Mouse (Mus musculus) embryo, embryonic 11 days (tissue): ENCODE measurements around the gene Ppp1r14b.

ENCODE experiments used
- DNase-seq: peaks from one replicate; pipeline ENCODE4 v3.0.0-alpha.2; 2015

Ppp1r14b gene

DNA sequence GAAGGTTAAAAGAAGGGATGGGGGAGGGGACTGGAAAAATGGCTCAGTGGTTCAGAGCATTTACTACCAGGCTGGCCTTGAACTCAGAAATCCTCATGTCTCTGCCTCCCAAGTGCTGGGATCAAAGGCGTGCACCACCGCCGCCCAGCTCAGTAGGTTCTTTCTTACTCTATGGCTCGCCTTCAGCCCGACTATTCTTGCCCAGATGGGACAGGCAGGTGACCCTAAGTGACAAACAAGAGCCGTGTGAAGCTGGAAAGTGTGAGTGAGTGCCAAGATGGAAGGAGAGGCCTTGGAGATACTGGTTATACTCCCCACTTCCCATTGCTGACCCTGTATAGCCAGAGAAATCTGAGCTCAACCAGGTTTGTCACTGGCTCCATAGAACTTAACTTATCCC is 31.1 kb upstream of the Ppp1r14b start:
- no peak for DNase-seq

DNA sequence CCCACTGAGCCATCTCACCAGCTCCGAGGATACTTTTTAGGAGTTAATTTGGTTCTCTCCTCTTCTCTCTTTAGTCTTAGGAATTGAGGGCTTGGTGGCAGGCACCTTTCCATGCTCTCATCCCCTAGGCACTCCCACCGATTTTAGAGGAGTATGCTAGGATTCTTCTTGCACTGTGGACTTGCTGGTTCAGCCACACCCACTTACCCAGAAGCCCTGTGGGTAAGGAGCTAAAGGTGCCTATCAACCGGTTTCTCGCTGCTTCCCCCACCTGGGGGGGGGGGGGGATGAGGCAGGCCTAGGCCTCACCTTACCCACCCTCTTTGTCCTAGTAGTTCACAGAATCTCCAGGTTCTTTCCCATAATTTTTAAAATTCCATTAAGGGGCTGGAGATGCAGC is 27.0 kb upstream of the Ppp1r14b start:
- DNase-seq, result no peak

- no peak for DNase-seq
These were observed 26.6 kb upstream of the Ppp1r14b start for GRCm38 (mm10) chr19:6948186-6948585.

- DNase-seq, result no peak
These were observed 25.2 kb upstream of the Ppp1r14b start for GRCm38 (mm10) chr19:6949532-6949931.

DNA sequence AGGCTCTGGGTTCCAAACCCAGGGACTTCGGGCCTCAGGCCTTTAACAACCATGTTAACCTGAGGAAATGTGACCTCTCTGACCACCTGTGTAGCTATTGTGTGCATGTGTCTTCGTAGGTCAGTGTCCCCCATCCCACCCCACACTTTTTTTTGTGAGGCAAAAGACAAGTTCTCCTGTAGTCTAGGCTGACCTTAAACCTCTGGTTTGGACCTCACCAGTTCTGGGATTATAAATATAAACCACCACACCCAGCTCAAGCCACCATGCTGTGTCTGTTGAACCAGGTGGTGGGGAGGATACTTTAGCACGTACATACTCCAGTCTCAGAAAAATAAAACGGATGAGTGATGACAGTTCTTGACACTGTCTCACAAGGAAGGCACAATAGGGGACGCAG is 24.8 kb upstream of the Ppp1r14b start:
- DNase-seq, result no peak

DNA sequence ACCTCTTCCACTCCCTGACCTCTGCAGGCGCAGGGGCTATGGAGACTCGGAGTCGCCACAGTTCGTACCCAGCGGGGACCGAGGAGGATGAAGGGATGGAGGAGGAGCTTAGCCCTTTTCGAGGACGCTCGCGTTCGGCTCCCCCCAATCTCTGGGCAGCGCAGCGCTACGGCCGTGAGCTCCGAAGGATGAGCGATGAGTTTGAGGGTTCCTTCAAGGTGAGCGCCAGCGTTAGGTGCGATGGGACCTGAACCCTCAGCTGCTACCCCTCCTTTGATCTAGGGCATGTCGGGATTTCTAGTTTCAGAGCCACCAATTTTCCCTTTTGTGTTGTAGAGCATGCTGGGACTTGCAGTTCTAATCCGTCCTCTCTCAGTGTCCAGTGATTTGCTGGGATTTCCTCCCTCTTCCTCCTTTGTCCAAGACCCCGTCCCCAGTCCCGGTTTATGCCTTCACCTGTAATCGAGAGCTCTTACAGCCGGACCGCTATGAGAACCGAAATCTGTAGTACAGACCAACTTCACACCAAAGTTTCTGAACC is 24.1 kb upstream of the Ppp1r14b start:
- DNase-seq, result peak; percentile 80

- peak; percentile 96 for DNase-seq
These were observed 23.3 kb upstream of the Ppp1r14b start for GRCm38 (mm10) chr19:6951381-6951968.

DNA sequence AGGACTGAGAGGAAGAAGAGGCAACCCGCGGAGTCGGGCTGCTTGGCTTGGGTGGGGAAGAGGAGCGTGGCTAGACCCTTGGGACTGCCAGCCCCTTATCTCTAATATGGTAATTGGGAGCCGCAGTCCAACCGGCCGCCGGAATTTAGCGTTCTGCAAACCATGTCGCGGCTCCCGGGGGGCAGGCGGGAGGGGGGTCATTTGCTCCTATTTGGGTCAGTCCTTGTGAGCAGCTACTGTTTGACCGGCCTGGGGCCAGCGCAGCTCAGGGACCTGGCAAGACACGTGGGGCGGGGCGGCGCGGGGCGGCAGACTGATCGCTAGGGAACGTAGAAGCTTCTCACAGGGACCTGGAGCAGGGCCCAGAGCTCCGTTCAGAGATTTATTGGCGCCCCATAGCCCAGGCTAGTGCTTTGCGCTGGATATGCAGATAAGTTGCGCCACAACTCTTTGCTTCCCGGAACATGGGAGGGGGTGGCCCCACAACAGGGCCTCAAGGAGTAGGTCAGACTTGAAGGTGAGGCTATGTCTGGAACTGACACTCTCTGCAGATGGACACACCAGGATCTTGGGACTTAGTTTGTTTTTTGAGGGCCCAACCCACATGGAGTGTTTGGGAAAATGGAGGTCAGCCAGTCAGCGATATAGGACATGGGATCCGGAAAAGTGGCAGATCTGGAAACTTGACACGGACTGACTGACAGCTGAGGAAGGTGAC is 22.6 kb upstream of the Ppp1r14b start:
- DNase-seq, result peak; percentile 64

GRCm38 (mm10) chr19:6952712-6953037 is 22.1 kb upstream of the Ppp1r14b start:
- DNase-seq, result no peak

DNA sequence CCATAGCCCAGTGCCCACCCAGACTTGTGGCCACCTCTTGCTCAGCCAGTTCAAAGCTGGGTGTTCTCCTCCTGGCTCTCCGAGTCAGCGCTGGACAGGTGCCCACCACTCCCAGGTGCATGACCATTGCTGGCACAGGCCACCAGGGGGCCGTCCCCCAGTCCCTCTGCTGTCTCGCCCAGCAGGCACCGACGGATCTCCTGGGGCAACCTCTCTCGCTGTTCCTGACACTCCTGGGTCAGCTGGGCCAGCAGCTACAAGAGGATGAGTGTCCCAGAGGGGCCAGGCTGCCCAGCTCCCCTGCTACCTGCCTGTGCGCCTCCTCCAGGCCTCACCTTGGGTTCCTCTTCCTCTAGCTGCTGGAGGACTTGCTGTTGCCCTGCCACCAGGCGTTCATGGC is 20.7 kb upstream of the Ppp1r14b start:
- peak; percentile 38 for DNase-seq

- no peak for DNase-seq
These were observed 19.3 kb upstream of the Ppp1r14b start for GRCm38 (mm10) chr19:6955424-6955823.

GRCm38 (mm10) chr19:6956461-6956860 is 18.3 kb upstream of the Ppp1r14b start:
- no peak for DNase-seq

DNA sequence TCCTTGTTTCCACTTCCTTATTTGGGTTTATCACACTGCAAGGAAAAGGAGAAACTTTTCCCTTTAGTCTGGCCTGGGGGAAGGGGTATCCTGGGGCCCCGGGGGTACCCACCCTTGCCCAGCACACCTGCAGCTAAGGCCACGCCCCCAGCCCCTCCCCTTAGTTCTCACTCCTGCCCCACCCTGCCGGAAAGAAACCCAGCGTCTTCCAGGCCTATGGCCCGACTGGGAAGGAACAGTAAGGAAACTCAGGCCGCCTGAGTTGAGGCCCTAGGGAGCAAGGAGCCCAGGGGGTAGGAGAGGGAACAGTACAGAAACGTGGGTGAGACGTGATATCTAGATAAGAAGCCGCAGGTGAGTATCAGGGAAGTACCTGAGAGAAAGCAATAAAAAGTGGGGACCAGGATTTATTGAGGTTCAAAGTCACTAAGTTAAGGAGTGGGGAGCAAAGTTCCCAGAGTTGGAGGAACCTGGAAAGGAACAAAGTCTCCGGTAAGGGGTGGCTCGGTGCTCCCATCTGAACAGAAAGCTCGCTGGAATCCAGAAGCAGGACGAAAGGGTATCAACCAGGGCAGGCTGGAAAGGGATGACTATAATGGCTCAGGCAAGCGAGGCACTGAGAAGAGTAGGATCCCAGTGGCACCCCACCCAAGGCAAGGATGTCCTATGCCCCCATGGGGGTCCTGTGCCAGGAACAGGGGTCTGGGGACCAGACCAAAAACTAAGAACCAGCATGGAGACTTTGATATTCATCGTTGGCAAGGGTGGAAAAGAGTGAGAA is 6.1 kb upstream of the Ppp1r14b start:
- DNase-seq, result no peak

DNA sequence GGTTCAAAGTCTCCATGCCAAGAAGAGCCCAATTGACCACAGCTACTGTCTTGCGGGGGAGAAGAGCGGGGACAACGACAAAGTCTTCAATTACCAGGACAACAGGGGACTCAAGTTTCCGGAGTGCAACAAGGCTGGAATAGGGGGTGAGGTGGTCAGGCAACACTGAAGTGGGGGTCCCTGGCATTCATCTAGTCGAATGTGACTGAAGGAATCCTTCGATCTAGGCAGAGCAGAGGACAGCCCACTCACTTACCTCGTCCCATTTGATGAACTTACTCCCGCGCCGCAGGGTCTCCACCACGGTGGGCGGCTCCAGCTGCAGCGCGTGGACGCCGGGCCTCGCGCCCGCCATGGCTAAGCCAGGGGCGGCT is 5.5 kb upstream of the Ppp1r14b start:
- no peak for DNase-seq

DNA sequence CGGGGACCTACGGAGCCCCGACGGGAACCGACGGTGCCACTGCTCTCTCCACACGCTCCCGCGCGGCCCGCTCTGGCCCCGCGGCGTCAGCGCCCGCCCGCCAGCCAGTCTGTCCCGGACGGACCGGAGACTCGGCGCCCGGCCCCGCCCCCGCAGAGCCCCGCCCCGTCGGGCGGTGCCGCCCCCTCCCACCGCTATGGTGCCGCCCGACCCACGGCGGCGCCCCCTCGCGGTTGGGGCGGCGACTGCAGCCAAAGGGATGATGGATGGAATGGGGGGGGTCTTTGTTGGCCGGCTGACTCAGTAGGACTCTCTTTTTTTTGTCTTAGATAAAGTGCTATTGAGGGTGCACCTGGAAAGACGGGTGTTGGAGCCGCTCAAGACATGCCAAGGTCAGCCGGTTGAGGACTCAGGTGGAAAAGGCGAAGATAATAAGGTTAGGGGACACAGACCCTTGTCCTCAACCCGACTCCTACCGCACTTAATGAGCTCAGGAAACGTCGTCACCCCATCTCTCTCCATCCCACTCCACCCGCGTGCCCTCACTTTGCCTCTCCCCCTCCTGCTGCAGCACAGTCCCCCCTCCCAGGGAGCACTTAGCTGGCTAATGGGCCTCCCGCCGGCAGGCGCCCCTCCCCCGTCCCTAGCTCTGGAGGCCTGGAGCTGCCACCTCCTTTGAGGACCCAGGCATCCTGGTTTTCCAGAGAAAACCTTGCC is 4.9 kb upstream of the Ppp1r14b start:
- DNase-seq, result peak; percentile 76

- peak; percentile 24 for DNase-seq
These were observed 4.2 kb upstream of the Ppp1r14b start for GRCm38 (mm10) chr19:6970460-6971085.

DNA sequence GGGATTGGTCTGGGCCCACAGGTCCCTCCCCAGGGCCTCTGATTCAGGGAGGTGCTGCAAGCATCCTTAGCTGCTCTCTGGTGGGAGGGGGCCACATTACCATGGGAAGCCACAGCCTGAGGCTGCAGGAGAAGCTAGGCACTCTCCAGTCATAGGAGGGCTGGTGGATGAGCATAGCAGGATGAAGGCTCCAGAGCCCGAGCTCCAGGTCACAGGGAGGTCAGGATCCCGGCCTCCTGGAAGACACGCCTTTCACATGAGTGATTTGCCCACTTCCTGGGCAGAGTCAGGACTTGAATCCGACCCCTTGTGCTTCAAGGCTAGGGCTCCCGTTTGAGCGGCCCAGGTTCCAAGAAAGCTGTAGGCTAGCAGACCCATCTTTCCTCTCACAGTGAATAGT is 3.1 kb upstream of the Ppp1r14b start:
- DNase-seq, result peak; percentile 27

DNA sequence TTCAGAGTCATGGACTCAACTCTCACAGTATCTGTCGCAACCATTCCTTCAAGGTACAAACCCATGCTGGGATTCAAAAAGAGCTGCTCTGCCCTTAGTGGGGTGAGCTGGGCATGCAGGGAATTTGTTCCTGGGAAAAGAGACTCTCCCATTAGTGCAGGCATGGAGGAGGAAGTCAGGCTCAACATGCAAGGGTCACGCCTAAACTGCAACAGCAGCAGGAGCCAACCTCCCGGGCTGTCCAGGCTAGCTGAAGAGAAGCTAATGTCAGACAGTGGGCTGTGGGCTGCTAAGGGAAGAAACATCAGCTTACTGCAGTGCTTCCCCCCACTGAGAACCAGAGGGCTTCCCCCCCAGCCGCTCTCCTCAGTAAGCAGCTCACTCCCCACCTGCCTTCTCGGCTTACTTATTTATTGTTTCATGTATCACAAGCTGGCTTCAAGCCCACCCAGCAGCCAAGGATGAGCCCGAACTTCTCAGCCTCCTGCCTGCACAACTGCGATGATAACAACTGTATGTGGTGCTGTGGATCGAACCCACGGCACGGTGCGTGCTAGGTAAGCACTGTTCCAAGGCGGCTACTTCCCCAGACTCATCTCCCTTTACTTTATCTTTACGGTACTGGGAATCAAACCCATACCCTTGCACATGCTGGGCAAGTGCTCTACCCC is 2.4 kb upstream of the Ppp1r14b start:
- no peak for DNase-seq

GRCm38 (mm10) chr19:6973581-6974190 is 1.1 kb upstream of the Ppp1r14b start:
- no peak for DNase-seq

DNA sequence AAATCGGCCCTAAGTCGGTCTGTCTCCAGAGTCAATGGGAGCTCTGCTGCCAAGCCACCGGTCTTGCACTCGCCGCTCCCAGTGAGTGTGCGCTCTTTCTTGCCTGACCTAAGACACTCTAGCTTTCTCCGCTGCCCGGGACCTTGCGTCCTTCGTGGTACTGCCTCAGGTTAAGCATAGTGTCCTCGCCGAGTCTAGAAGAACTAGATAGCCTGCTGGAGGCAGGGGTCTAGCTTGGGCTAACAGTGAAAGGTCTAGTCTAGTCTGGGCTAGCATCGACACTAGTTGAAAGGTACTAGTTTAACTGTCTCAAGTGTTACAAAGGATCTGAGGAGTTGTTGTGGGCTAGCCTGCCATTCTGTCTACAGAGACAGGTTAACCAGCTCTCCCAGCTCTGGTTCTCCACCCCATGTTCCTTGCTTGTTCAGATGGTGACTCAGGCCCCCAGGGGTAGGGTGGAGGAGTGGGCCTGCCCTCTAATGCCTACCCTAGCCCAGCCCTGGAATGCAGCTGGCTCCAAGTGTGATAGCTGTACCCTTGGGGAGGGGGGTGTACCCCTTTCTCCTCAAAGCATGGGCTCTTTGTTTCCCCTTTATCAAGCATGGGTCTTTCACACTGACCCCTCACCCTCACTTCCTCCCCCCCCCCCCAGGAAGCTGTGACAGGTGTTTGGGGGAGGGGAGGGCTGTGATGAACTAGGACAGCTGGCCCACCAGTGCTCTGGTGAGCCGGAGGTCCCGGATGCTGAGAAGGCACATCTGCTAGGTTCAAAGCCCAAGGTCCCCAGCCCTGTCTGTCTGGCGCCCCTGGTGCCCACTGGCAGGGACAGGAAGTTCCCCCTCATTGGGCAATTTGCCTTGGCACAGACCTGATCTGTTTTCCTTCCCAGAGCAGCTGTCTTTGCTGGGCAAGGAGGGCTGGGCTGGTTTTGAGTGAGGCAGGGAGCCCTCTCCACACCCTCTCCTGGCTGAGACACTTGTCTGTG is 1.1 kb downstream of the Ppp1r14b start, which contains the start of gene Plcb3:
Gene Plcb3, minus strand, starts transcription at position 934 of the 985 bp plus-strand sequence.
- peak; percentile 82 for DNase-seq
